Mouse (Mus musculus): ENCODE data around the gene Acta2.

- TF ChIP-seq POLR2A (IDR thresholded peaks at IDR 0.05; ENCODE audit: low read depth, low read length): no peak
- no peak for TF ChIP-seq CHD1 (IDR thresholded peaks at IDR 0.05; ENCODE audit: low read depth, low read length)
- TF ChIP-seq CTCF (conservative IDR thresholded peaks at IDR 0.05 in 1 of 2, IDR thresholded peaks at IDR 0.05 in 1 of 2; ENCODE audit: low read depth in 2 of 2, low read length in 2 of 2): no peak
Observed at GRCm38 (mm10) chr19:34206760-34207440, 48.5 kb downstream of the Acta2 start.

All from CH12.LX (cell line).